Mouse (Mus musculus) central nervous system, embryonic 18 days (tissue): Measurements from ENCODE around the gene Rusc1. TPM values are rescaled to one million over a fixed set of nuclear protein-coding genes. Genes with fewer than 3 reads are reported as not detected.

Source experiments
- polyA plus RNA-seq: library from polyadenylated mRNA; depleted of rRNA; stranded (reverse); fragments of >200 nt; gene quantifications from 2 replicates; pipeline ENCODE4 v1.2.3, GENCODE M21; 2012; rRNA removed

Rusc1 gene
- polyA plus RNA-seq, result 138 and 142 TPM in 2 replicates

DNA sequence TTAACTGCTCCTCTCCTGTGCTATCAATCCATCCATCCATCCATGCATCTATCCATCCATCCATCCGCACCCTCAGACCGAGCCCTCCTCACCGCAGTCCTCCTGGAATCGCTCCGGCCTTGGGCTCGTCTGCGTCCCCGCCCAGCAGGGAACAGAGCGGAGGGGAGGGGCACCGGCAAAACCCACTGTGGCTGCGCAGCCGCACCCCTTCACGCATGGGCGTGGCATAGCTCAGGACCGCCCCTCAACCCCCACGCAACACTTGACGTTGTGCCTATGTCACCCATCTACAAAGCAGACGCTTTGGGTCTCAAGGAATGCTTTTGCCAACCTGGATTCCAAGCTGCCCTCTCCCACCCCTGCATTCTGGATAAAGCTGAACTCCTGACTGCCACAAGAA, at the start of gene Rusc1:
Gene Rusc1 (minus strand): TSS at position 137 of the 400 bp plus-strand sequence.

DNA sequence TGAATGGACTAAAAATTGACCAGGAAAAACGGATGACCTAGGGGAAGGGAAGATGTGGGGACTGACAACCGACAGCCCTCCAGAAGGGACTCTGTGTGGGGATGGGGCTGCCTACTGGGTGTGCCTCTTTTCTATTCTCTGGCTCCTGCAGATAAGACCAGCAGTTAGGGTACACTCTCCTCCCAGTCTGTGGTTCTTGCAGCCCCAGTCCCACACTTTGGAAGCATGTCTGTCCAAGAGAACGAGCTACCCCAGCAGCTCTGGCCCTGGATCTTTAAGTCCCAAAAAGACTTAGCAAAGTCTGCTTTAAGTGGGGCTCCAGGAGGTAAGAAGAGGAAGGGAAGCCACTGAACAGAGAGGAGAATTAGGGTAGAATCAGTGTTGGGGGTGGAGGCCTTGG, 42.8 kb upstream of the Rusc1 start, which contains the start of gene Pklr:
Gene Pklr (plus strand): TSS at position 185 of the 400 bp plus-strand sequence.

DNA sequence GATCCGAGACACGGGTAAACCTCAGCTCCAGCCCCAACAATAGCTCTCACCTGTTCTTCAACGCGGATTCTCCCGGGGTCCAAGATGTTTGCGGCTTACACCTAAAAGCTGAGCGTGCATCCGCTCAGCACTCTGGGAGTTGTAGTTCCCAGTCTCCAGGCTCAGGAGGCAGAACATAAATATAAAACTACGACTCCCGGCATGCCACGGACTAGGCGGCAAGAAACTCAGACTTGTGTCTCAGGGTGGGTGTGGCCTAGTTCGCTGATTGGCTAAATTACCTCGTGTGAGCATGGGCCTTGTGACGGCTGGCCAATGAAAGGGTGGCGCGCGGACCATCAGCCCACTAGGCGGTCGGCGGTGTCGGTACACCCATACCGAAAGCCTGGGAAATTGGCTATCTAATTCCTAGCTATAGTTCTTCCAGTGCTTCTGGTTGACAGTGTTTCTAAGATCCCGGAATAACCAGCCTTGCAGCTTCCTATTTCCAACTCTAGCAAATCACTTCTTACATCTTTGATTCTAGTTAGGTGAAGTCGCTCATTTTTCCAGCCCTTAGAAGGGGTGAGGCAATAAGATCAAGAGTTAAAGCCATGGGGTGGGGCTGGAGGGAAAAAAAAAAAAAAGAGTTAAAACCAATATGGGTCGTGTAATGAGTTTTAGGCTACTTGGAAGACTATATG, 8.8 kb upstream of the Rusc1 start, which contains the start of gene Fdps:
Gene Fdps (minus strand): TSS at position 148 of the 683 bp plus-strand sequence.

DNA sequence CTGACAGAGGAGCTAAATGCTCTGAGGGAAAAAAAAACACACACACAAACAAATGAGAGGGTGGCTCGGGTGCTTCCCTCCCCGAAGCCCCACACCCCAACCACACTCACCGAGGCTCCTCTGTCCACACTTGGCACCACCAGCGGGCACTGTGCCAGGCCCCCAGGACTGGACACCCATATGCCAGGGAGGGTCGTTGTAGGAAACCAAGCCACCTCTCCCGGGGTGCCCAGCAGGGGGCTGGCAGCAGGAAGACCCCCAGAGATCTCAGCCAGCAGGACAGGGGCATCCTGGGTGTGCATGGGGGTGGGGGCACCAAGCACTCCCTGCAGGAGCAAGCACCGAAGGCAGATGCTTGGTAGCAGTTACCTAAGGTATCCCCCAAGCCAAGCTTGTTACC, 7.7 kb upstream of the Rusc1 start, which contains the start of gene Gm43738:
Gene Gm43738 (minus strand): TSS at position 289 of the 400 bp plus-strand sequence.

Other genes with a start within 250 kb of the Rusc1 start
- gene Msto1, start 179.3 kb downstream of the Rusc1 start, polyA plus RNA-seq, result 49.9 and 50.9 TPM in 2 replicates
- gene Ash1l, start 142.7 kb downstream of the Rusc1 start, polyA plus RNA-seq, result 22.3 and 23.1 TPM in 2 replicates
- gene Dap3, start 142.1 kb downstream of the Rusc1 start, polyA plus RNA-seq, result 100 and 102 TPM in 2 replicates
- 0.07 TPM in 1 of 2 replicates, not detected in the other for gene Gm43738, start 7.8 kb upstream of the Rusc1 start, polyA plus RNA-seq
- gene Fdps, start 8.6 kb upstream of the Rusc1 start, polyA plus RNA-seq, result 301 and 321 TPM in 2 replicates
- gene Pklr, start 42.8 kb upstream of the Rusc1 start, polyA plus RNA-seq, result 0.15 and 0.17 TPM in 2 replicates
- gene Hcn3, start 66.9 kb upstream of the Rusc1 start, polyA plus RNA-seq, result 66.1 and 76.8 TPM in 2 replicates
- gene Clk2, start 71.5 kb upstream of the Rusc1 start, polyA plus RNA-seq, result 79.8 and 84.1 TPM in 2 replicates
- gene Scamp3, start 84.2 kb upstream of the Rusc1 start, polyA plus RNA-seq, result 116 and 120 TPM in 2 replicates
- gene Fam189b, start 89.8 kb upstream of the Rusc1 start, polyA plus RNA-seq, result 67.2 and 68.9 TPM in 2 replicates
- 49.4 and 52.2 TPM in 2 replicates for gene Gba, start 109.6 kb upstream of the Rusc1 start, polyA plus RNA-seq
- gene Thbs3, start 121.9 kb upstream of the Rusc1 start, polyA plus RNA-seq, result 223 and 225 TPM in 2 replicates
- gene Mtx1, start 133.8 kb upstream of the Rusc1 start, polyA plus RNA-seq, result 145 and 148 TPM in 2 replicates
- gene Muc1, start 135.7 kb upstream of the Rusc1 start, polyA plus RNA-seq, result 4.5 and 5.8 TPM in 2 replicates
- 101 TPM in 2 replicates for gene Krtcap2, start 152.7 kb upstream of the Rusc1 start, polyA plus RNA-seq
- 113 and 137 TPM in 2 replicates for gene Trim46, start 153.0 kb upstream of the Rusc1 start, polyA plus RNA-seq
- 140 and 171 TPM in 2 replicates for gene Dpm3, start 166.0 kb upstream of the Rusc1 start, polyA plus RNA-seq
- 53.7 and 53.8 TPM in 2 replicates for gene Slc50a1, start 177.3 kb upstream of the Rusc1 start, polyA plus RNA-seq
- 7.8 and 8.6 TPM in 2 replicates for gene Efna1, start 187.8 kb upstream of the Rusc1 start, polyA plus RNA-seq
- 94.2 and 96.9 TPM in 2 replicates for gene Efna3, start 229.7 kb upstream of the Rusc1 start, polyA plus RNA-seq
- 12.3 and 13.4 TPM in 2 replicates for gene Efna4, start 244.7 kb upstream of the Rusc1 start, polyA plus RNA-seq